Mouse (Mus musculus) neural tube, embryonic 15.5 days (tissue): ENCODE data around the gene Hist3h2a. TPM values are rescaled to one million over a fixed set of nuclear protein-coding genes. Genes with fewer than 3 reads are reported as not detected.
A peak's percentile ranks its signal among the peaks of the same experiment; 100 is the strongest.

Source experiments
- ATAC-seq: fragments of 200-750 bp; cut with Nextera tagmentation; 2 replicates; pipeline ENCODE4 v1.8.0; 2017; ENCODE audit warnings: mild to moderate bottlenecking, moderate TSS enrichment, moderate library complexity; ENCODE audit not compliant: low FRiP score
- H3K27ac ChIP-seq: fragments of 300-500 bp; sonication (generic); replicated peaks from 2 replicates; pipeline ENCODE4 v1.5.1; 2015; ENCODE audit warnings: mild to moderate bottlenecking, inconsistent platforms
- H3K27me3 ChIP-seq: fragments of 300-500 bp; sonication (generic); replicated peaks from 2 replicates; pipeline ENCODE4 v1.6.1; 2015; ENCODE audit warnings: inconsistent platforms
- H3K36me3 ChIP-seq: fragments of 300-500 bp; sonication (generic); 2 replicates; pipeline ENCODE4 v1.6.1; 2015; ENCODE audit warnings: inconsistent platforms
- H3K4me1 ChIP-seq: fragments of 300-500 bp; sonication (generic); 2 replicates; pipeline ENCODE4 v1.6.1; 2015; ENCODE audit warnings: inconsistent platforms
- H3K4me2 ChIP-seq: fragments of 300-500 bp; sonication (generic); 2 replicates; pipeline ENCODE4 v1.6.1; 2015; ENCODE audit warnings: inconsistent platforms, mild to moderate bottlenecking, moderate library complexity
- H3K4me3 ChIP-seq: fragments of 300-500 bp; sonication (generic); replicated peaks from 2 replicates; pipeline ENCODE4 v1.5.1; 2015; ENCODE audit warnings: mild to moderate bottlenecking, inconsistent platforms
- H3K9ac ChIP-seq: fragments of 300-500 bp; sonication (generic); replicated peaks from 2 replicates; pipeline ENCODE4 v1.6.1; 2015; ENCODE audit warnings: mild to moderate bottlenecking, inconsistent platforms
- H3K9me3 ChIP-seq: fragments of 300-500 bp; sonication (generic); replicated peaks from 2 replicates; pipeline ENCODE4 v1.6.1; 2016; ENCODE audit warnings: inconsistent platforms
- WGBS: fragments of 180-500 bp; shearing (Covaris S2); methylation state at CpG from one replicate; pipeline ENCODE4 v1.1.7; 2015; ENCODE audit warnings: mixed read lengths; 5-methylcytosine and 5-hydroxymethylcytosine counted together
- polyA plus RNA-seq: library from polyadenylated mRNA; unstranded; fragments of >200 nt; fragmentation: Nextera tagmentation; extraction: Ambion mirVana; gene quantifications from 2 replicates; pipeline ENCODE4 v1.2.1, GENCODE M21; 2015

The Hist3h2a gene
- polyA plus RNA-seq, 1 experiment from 2014 or later: 86.3 TPM

DNA sequence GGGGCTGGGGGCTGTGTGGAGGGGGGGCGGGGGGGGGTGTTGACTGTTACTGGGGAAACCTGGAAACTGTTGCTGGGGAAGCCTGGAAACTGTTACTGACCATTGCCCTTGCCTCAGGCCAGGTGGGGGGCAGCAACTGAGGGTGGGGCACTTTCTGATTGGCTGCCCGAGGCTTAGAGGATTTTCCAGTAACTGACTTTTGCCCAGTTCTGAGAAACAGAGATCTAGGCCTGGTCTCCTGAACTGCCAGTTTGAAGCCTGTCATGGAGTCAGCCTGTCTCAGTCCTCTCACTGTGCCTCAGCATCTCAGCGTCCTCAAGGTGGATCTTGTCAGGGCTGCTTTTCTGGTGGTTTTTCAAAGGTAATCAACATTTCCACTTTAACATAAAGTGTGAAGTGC, 19.9 kb downstream of the Hist3h2a start:
- Histone ChIP-seq H3K27ac (no peak overlapping the region), H3K9me3 (no peaks in the 10 kb centered on the region), H3K4me1 (peaks cover 29% of the 10 kb centered on the region), H3K36me3 (peaks cover 15% of the 10 kb centered on the region; the same call in 1 of the 2 replicates), H3K4me2 (no peak overlapping the region), H3K9ac (no peak overlapping the region), H3K4me3 (no peak overlapping the region), H3K27me3 (no peaks in the 10 kb centered on the region)
- ATAC-seq: no peak
- 93% methylated on average over 3 of the region's 3 CpGs for WGBS

DNA sequence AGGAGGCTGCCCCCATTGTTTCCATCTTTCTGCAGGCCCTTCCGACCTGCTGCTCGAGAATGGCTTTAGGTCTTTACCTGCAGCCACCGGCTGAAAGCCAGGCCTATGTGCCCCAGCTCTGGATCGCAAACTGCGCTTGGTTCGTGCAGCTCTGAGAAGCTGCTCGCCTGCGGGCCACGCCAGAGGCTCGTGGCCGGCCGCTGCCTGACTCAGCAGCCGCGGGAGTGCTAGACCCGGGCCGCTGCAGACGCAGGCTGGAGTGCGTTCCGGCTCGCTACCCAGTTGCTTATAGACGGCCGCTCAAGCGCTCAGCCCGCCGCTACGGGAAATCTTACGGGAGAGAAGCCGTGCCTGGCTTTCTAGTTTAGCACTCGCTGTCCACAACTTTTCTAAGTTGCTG, 22.7 kb downstream of the Hist3h2a start:
- peak overlapping the region; percentile 81 for H3K4me3 ChIP-seq
- peak overlapping the region; percentile 74 for H3K9ac ChIP-seq
- H3K4me1 ChIP-seq: peaks cover 56% of the 10 kb centered on the region
- H3K27me3 ChIP-seq: no peaks in the 10 kb centered on the region
- peak overlapping the region; percentile 83 for H3K27ac ChIP-seq
- ATAC-seq: no peak
- peak overlapping the region; percentile 100 for H3K4me2 ChIP-seq
- peaks cover 10% of the 10 kb centered on the region for H3K36me3 ChIP-seq
- no peaks in the 10 kb centered on the region for H3K9me3 ChIP-seq
- under 1% methylated on average over 29 of the region's 29 CpGs for WGBS

DNA sequence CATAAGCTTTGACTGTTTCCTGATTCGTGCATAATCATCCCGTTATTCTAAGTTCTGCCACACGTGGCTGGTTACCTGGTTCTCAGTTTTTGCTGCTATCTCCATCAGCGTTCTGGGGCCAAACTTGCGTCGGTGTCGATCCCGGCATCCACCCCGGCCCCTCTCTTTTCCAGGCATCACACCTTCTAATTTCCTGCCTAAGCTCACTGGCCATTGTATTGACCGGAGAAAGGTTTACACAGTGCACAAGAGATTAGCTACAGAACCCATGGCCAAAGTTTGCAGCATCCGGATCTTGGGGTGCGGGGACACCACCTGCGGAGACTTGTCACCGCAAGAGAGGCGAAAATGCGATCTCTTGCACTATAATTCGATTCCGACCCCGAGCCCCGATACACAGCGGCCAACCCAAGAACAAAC, 23.1 kb downstream of the Hist3h2a start:
- no peaks in the 10 kb centered on the region for H3K27me3 ChIP-seq
- peak overlapping the region; percentile 100 for H3K4me2 ChIP-seq
- peak overlapping the region; percentile 83 for H3K27ac ChIP-seq
- H3K4me3 ChIP-seq: peak overlapping the region; percentile 81
- WGBS: under 1% methylated on average over 21 of the region's 21 CpGs
- peaks cover 59% of the 10 kb centered on the region for H3K4me1 ChIP-seq
- H3K36me3 ChIP-seq: peaks cover 14% of the 10 kb centered on the region
- peak overlapping the region; percentile 74 for H3K9ac ChIP-seq
- no peaks in the 10 kb centered on the region for H3K9me3 ChIP-seq
- ATAC-seq: peak; percentile 5; the same call in 1 of the 2 replicates

DNA sequence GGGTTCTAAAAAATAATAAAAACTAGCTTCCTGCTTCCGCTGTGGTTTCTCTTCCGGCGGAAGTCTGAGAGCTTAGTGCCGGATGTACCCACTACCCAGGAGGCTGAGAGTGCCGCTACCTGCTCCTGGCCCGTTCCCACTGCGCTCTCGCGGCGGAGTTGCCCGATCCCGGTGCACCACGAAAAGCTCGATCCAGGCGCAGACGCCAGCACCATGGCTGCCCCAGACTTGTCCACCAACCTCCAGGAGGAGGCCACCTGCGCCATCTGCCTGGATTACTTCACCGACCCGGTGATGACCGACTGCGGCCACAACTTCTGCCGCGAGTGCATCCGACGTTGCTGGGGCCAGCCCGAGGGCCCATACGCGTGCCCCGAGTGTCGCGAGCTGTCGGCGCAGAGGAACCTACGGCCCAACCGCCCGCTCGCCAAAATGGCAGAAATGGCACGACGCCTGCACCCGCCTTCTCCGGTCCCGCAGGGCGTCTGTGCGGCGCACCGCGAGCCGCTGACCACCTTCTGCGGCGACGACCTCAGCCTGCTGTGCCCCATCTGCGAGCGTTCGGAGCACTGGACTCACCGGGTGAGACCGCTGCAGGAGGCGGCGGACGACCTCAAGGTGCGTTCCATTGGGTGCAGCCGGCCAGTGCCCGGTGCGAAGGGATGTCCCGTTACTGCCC, 23.7 kb downstream of the Hist3h2a start, which contains the start of gene Trim11:
Gene Trim11 (plus strand): TSS at position 67 of the 679 bp plus-strand sequence.
- peaks cover 59% of the 10 kb centered on the region for H3K4me1 ChIP-seq
- H3K27ac ChIP-seq: peak within 1 kb of the TSS; percentile 83
- H3K4me3 ChIP-seq: peak within 1 kb of the TSS; percentile 81
- peaks cover 19% of the 10 kb centered on the region for H3K36me3 ChIP-seq
- H3K4me2 ChIP-seq: peak within 1 kb of the TSS; percentile 100
- peak; percentile 79 for ATAC-seq
- H3K9ac ChIP-seq: peak within 1 kb of the TSS; percentile 74
- no peaks in the 10 kb centered on the region for H3K9me3 ChIP-seq
- under 1% methylated on average over 64 of the region's 64 CpGs for WGBS
- H3K27me3 ChIP-seq: no peaks in the 10 kb centered on the region

GRCm38 (mm10) chr11:58978706-58979030, 24.2 kb downstream of the Hist3h2a start:
- no peaks in the 10 kb centered on the region for H3K27me3 ChIP-seq
- no peak for ATAC-seq
- 4% methylated on average over 5 of the region's 5 CpGs for WGBS
- H3K4me1 ChIP-seq: peaks cover 59% of the 10 kb centered on the region
- peak overlapping the region; percentile 74 for H3K9ac ChIP-seq
- peaks cover 19% of the 10 kb centered on the region for H3K36me3 ChIP-seq
- H3K27ac ChIP-seq: no peak overlapping the region
- no peaks in the 10 kb centered on the region for H3K9me3 ChIP-seq
- peak overlapping the region; percentile 81 for H3K4me3 ChIP-seq
- H3K4me2 ChIP-seq: peak overlapping the region; percentile 100

GRCm38 (mm10) chr11:58979183-58979582, 24.7 kb downstream of the Hist3h2a start:
- no peaks in the 10 kb centered on the region for H3K9me3 ChIP-seq
- no peaks in the 10 kb centered on the region for H3K27me3 ChIP-seq
- 88% methylated on average over 3 of the region's 3 CpGs for WGBS
- ATAC-seq: no peak
- peak overlapping the region; percentile 81 for H3K4me3 ChIP-seq
- H3K27ac ChIP-seq: no peak overlapping the region
- peaks cover 23% of the 10 kb centered on the region for H3K36me3 ChIP-seq
- H3K9ac ChIP-seq: peak overlapping the region; percentile 74
- H3K4me2 ChIP-seq: peak overlapping the region; percentile 100
- peaks cover 59% of the 10 kb centered on the region for H3K4me1 ChIP-seq

- peaks cover 23% of the 10 kb centered on the region for H3K36me3 ChIP-seq
- H3K9me3 ChIP-seq: no peaks in the 10 kb centered on the region
- no peak overlapping the region for H3K27ac ChIP-seq
- peak overlapping the region; percentile 81 for H3K4me3 ChIP-seq
- no peak for ATAC-seq
- H3K4me2 ChIP-seq: peak overlapping the region; percentile 100
- 90% methylated on average over 7 of the region's 7 CpGs for WGBS
- H3K9ac ChIP-seq: peak overlapping the region; percentile 74
- H3K4me1 ChIP-seq: peaks cover 55% of the 10 kb centered on the region
- no peaks in the 10 kb centered on the region for H3K27me3 ChIP-seq
Observed at GRCm38 (mm10) chr11:58979661-58980060, 25.2 kb downstream of the Hist3h2a start.

DNA sequence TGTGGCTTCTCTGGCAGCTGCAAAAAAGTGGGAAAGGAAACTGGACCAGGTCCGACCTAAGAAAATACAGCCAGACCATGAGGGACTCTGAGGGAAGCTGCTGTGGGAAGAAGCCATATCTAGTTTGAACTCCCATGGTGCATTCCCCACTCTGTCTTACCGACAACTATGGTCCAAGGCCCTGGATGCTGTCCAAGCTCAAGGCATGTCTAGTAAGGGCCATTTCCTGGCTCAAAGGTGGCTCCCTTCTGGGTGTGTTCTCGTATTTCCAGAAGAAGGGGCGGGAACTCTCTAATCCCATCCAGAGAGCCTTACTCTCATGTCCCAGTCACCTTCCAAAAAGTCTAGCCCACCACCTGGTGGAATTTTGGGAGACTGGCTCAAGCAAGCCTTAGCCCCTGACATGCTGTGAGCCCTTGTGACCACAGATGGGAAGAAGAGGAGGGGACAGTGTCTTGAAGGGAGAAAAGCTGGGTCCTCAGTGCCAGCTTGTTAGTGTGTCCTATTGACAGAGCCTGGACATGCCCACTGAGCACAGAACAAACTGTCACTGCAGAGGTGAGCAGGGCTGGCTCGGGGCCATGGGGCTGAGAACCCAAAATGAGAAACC, 26.0 kb downstream of the Hist3h2a start:
- Histone ChIP-seq H3K27ac (no peak overlapping the region), H3K4me1 (peaks cover 52% of the 10 kb centered on the region), H3K27me3 (no peaks in the 10 kb centered on the region), H3K4me3 (peak overlapping the region; percentile 81; the same call in 1 of the 2 replicates), H3K4me2 (peak overlapping the region; percentile 100), H3K9ac (peak overlapping the region; percentile 74; the same call in 1 of the 2 replicates), H3K9me3 (no peaks in the 10 kb centered on the region), H3K36me3 (peaks cover 30% of the 10 kb centered on the region)
- WGBS: 74% methylated on average over 5 of the region's 5 CpGs
- no peak for ATAC-seq

DNA sequence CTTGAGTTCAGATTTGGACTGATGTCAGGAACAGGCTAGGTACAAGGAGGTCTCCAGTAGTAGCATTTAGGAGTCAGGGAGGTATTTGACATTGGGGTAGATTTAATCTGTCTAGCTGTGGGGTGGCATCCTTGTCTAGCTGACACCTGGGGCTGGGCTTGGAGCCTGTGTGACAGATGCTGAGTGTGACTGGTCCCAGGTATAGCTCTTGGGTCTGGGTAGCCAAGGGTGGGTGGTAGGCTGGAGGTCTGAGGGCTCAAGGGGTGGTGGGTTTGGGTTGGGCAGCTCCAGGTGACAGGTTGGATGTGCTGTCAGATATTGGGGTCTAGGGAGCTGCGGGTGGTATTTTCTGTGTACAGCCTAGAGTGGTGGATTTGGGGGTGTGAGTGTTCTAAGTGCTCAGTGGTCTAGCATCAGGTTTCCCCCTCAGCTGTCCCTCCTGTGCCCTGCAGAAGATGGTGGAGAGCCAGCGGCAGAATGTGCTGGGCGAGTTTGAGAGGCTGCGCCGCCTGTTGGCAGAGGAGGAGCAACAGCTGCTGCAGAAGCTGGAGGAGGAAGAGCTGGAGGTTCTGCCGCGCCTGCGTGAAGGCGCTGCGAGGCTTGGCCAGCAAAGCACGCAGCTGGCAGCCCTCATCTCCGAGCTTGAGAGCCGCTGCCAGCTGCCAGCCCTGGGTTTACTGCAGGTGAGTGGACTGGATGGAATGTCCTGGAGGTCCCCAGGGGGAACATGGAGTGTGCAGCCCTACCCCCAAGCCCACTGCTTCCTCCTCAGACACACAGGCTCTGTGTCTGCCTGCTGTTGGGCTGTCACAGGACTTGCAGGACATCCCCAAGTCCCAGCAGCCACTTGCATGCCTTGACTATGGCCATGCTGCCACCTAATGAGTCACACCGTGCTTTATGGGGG, 27.3 kb downstream of the Hist3h2a start:
- Histone ChIP-seq H3K9me3 (no peaks in the 10 kb centered on the region), H3K27me3 (no peaks in the 10 kb centered on the region), H3K4me3 (no peak overlapping the region), H3K27ac (no peak overlapping the region), H3K9ac (no peak overlapping the region), H3K4me2 (no peak overlapping the region), H3K4me1 (peaks cover 43% of the 10 kb centered on the region), H3K36me3 (peaks cover 43% of the 10 kb centered on the region)
- no peak for ATAC-seq
- 56% methylated on average over 14 of the region's 14 CpGs for WGBS

DNA sequence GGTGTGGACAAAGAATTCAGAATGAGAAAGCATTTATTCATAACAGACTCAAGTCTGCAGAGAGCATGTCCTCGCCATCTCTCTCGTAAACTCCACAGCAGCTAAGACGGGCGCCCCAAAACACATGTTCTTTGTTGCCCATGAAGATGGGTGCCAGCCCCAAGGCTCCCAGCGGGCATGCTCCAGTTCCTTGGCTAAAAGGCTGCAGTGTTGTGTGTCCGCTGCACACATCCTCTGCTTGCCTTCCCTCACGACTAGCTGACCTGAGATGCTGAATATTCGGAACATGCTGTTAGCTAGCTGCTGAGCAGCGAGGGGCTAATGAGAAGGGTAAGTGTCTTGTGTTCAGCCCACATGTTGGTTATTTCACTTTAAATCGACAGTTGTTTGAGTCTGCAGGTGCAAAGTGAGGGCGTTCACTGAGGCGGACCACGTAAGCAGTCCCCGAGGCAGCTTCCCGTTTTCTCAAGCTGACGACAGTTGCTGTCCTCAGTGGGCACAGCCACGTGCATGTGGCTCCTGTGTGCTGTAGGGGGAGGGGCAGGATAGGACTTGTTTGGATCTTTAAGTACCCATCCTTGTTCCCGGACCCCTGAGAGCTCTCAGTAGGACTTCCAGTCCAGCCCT, 28.1 kb downstream of the Hist3h2a start:
- peaks cover 50% of the 10 kb centered on the region for H3K36me3 ChIP-seq
- no peak overlapping the region for H3K27ac ChIP-seq
- H3K4me2 ChIP-seq: no peak overlapping the region

GRCm38 (mm10) chr11:58983691-58984341, 29.3 kb downstream of the Hist3h2a start:
- H3K27ac ChIP-seq: no peak overlapping the region
- no peaks in the 10 kb centered on the region for H3K9me3 ChIP-seq
- no peak overlapping the region for H3K9ac ChIP-seq
- no peaks in the 10 kb centered on the region for H3K27me3 ChIP-seq
- 93% methylated on average over 6 of the region's 6 CpGs for WGBS
- H3K4me3 ChIP-seq: no peak overlapping the region
- no peak overlapping the region for H3K4me2 ChIP-seq
- peaks cover 36% of the 10 kb centered on the region for H3K4me1 ChIP-seq
- peaks cover 62% of the 10 kb centered on the region for H3K36me3 ChIP-seq
- ATAC-seq: no peak

More for the DNA sequence above, 28.1 kb downstream of the Hist3h2a start:
- Histone ChIP-seq H3K4me1 (peaks cover 38% of the 10 kb centered on the region), H3K9ac (no peak overlapping the region), H3K27me3 (no peaks in the 10 kb centered on the region), H3K4me3 (no peak overlapping the region), H3K9me3 (no peaks in the 10 kb centered on the region)
- WGBS: 83% methylated on average over 18 of the region's 18 CpGs
- ATAC-seq: no peak
